Mouse (Mus musculus): ENCODE measurements around the gene Rab38. TPM values are rescaled to one million over a fixed set of nuclear protein-coding genes. Genes with fewer than 3 reads are reported as not detected.
A peak's percentile ranks its signal among the peaks of the same experiment; 100 is the strongest.

Gene Rab38
- 27.3 and 39.1 TPM in 2 replicates for total RNA-seq (2015)
- 21.7 and 31.9 TPM in 2 replicates for total RNA-seq (2017)

- peak; percentile 83 for ATAC-seq (replicated peaks; ENCODE audit: poor library complexity)
These were observed at the start of gene Rab38 for GRCm38 (mm10) chr7:88429786-88430691. TSS of gene Rab38 (plus strand) at chr7:88430273.

DNA sequence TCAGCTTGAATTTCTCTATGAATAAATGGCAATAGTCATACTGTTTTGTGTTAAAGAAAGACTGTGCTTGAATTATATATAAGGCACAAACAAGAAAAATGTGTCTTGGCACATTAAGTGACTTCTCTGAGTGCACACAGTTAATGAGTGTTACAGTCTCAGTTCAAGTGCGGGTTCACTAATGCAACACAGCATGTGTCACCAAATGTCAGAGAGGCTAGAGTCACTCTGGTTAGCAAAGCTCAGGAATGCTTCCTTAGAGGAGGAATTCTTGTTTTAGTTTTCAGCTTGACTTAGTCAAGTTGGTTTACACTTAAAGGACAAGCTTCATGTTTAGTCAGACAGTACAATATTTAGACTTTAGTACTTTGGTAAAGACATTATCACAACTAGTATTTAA is 35.5 kb upstream of the Rab38 start:
- ATAC-seq (replicated peaks; ENCODE audit: poor library complexity): no peak

DNA sequence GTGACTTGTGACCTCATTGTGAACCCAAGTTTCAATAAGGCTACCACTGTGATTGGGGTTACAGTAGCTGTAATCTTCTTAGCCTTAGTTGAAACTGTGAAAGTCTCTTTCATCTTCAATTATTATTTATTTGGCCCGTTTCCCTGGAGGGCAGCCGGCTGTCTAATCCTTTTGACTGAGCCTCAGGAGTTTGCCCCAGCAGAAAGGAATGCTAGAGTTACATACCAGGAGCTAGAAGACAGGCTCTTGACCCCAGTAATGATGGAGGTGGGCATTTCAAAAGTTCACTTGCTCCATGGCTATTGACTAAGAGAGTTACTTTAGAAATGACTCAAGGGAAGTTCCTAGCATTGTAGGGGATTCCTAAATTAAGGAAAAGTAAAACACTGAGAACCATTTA is 34.3 kb upstream of the Rab38 start:
- ATAC-seq (replicated peaks; ENCODE audit: poor library complexity): no peak

- no peak for ATAC-seq (replicated peaks; ENCODE audit: poor library complexity)
These were observed 24.8 kb upstream of the Rab38 start for GRCm38 (mm10) chr7:88405311-88405710.

- no peak for ATAC-seq (replicated peaks; ENCODE audit: poor library complexity)
These were observed 23.6 kb upstream of the Rab38 start for GRCm38 (mm10) chr7:88406466-88406865.

GRCm38 (mm10) chr7:88421821-88422220 is 8.3 kb upstream of the Rab38 start:
- no peak for ATAC-seq (replicated peaks; ENCODE audit: poor library complexity)

GRCm38 (mm10) chr7:88423889-88424288 is 6.2 kb upstream of the Rab38 start:
- peak; percentile 94 for ATAC-seq (replicated peaks; ENCODE audit: poor library complexity)

DNA sequence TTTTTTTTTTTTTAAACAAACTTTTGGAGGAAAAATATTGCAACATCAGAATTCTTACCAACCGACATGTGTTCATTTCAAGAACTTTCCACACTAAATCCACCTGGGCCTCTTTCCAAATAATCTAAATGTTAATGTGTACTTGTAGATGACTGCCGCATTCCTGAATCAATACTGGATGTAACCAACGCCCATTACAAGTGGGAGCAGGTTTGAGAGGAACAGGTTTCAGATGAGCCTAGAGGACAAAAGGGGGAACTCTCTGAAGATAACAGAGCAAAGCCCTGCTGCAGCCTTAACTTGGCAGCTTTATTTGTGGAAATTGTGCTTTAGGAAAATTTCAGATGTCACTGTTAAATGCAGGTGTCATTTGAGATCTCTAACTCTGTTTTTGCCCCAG is 4.3 kb upstream of the Rab38 start:
- ATAC-seq (replicated peaks; ENCODE audit: poor library complexity): no peak

GRCm38 (mm10) chr7:88427484-88427883 is 2.6 kb upstream of the Rab38 start:
- no peak for ATAC-seq (replicated peaks; ENCODE audit: poor library complexity)

DNA sequence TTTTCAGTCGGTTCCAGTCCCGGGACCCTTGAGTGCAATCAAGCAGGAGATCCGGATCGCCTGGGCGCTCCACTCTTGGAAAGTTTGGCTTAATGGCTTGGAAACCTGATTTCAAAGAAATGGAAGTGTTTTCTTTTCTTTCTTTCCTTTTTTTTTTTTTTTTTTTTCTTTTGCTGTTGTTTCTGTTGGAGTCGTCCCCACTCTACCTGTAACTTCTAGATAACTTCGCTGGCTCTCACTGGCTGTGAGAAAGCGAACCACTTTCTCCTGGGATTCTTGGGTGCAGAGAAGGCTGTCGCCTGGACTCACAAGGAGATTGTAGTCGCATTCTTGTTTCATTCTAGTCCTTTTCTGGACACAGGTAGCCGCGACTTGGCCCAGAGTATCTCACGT is 615 bp downstream of the Rab38 start:
- 0 out of 2 replicates have a peak, but pooled peaks have one; percentile 7 for ATAC-seq (replicated peaks; ENCODE audit: poor library complexity)

- no peak for ATAC-seq (replicated peaks; ENCODE audit: poor library complexity)
These were observed 10.2 kb downstream of the Rab38 start for GRCm38 (mm10) chr7:88440301-88440700.

DNA sequence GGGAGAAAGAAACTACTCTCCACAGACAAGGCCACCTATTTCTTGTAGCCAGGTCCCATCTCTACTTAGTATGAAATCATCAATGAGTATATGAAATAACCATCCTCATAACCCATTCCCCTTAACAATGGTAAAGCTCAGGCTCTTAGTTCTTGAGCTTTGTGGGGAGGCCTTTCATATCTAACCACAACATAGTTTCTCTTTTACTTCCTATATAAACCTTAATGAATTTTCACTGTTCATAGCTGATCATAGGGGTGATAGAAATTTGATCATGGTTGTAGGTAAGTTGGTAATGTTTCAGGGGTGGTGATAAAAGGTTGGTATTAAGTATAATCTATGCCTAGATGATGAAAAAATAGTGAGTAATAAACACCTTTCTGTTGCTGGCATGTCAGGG is 12.6 kb downstream of the Rab38 start:
- ATAC-seq (replicated peaks; ENCODE audit: poor library complexity): peak; percentile 42

DNA sequence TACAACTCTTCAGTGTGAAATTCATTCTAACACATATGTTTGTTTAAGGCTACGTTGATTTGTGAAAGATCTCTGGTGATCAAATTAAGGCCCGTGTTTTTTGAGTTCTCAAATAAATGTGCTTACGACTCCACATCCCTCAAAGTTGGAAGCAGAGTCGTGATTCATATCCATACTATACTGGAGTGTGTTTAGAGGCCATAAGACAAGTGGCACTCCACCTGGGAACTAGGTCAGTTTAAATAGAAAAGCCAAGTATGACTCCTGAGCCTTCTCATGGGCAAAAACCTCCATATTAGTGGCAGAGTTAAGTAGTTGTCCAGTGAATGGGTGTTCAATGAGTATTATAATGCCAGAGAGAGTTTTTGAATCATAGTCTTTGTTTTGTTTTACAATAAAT is 13.4 kb downstream of the Rab38 start:
- no peak for ATAC-seq (replicated peaks; ENCODE audit: poor library complexity)

GRCm38 (mm10) chr7:88445320-88445903 is 15.3 kb downstream of the Rab38 start:
- ATAC-seq (replicated peaks; ENCODE audit: poor library complexity): peak; percentile 89

GRCm38 (mm10) chr7:88453234-88453633 is 23.2 kb downstream of the Rab38 start:
- ATAC-seq (replicated peaks; ENCODE audit: poor library complexity): peak; percentile 59

DNA sequence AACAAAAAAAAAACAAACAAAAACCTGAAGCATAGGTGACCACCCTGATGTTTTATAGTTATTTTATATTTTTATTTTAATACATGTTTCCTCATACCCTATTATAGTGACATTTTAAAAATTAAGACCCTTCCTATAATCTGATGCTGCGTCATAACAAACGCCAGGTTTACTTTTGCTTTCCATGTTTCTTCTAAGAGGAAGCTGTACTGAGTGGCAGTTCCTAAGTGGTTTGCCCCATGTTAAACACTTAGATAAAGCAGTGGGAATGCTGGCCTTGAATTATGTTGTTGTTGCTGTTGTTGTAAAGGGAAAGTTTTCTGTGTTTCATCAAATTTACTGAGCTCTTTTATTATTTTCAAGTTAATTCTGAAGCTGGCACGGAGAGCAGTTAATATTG is 27.8 kb downstream of the Rab38 start:
- ATAC-seq (replicated peaks; ENCODE audit: poor library complexity): peak; percentile 67

DNA sequence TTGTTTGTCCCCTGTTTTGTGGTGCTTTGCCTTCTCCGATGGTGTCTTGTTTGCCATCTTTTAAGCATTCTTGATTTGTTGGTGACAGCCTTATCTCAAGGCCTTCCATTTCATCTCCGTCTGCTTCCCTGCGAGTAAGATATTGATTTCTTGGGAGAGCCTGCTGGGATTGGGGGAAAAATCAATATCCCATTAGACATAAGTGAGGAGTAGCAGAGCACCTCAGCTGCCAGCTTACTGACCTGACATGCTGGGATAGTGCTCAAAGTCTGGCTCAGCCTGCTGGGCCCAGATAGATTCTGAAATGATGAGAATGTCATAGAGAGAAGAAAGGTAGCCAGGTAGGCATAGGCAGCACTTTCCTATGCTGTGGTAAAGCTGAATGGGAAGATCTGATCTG is 37.7 kb downstream of the Rab38 start:
- ATAC-seq (replicated peaks; ENCODE audit: poor library complexity): no peak

DNA sequence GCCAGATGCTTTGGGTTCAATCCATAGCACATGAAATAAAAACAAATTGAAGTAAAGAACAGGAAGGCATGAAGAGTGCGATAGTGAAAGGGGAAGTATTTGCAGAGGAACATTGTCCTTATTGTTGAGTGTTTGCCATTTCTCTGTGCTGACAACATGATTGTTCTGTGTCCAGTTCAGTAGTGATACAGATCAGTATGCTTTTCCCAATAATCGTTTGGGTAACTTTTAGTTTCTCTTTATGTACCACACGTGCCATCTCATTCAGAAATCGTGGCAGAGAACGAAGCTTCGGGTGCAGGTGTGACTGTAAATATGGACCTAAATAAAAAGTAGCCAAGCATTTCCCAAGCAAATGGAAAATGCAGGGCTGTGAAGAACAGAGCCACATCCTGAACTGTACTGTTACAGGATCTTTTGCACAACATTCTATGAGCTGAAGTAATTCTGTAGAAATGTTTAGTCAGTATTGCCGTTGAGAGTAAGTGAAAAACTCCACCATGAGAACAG is 52.1 kb downstream of the Rab38 start:
- peak; percentile 74 for ATAC-seq (replicated peaks; ENCODE audit: poor library complexity)

- peak; percentile 23 for ATAC-seq (replicated peaks; ENCODE audit: poor library complexity)
These were observed 52.6 kb downstream of the Rab38 start for GRCm38 (mm10) chr7:88482628-88483027.

- no peak for ATAC-seq (replicated peaks; ENCODE audit: poor library complexity)
These were observed 60.9 kb downstream of the Rab38 start for GRCm38 (mm10) chr7:88491020-88491419.

DNA sequence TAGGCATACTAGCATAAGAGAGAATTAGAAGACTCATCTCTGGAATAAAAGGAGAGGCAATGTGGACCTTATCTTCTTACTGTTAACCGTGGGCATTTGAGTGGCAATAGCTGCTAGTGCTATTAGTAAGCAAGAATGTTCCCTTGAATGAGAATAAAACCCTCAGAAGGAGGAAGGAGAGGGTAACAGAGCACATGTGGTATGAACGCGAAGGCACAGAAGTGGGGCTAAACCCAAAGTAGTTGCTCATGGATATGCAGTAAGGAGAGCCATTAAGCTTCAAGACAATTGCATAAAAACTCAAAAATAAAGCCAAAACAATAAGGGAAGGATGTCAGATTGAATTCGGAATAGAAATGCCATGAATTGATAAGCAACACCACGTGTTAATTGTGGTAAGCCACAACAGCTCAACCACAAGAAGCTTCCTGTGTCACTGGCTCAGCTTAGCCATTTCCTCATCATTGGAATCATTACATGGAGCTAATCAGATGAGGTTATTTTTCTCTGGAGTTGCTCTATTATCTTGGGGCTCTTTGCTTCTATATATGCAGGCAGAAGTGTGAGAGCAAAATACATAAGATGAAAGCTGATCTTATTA is 72.2 kb downstream of the Rab38 start:
- peak; percentile 98 for ATAC-seq (replicated peaks; ENCODE audit: poor library complexity)

DNA sequence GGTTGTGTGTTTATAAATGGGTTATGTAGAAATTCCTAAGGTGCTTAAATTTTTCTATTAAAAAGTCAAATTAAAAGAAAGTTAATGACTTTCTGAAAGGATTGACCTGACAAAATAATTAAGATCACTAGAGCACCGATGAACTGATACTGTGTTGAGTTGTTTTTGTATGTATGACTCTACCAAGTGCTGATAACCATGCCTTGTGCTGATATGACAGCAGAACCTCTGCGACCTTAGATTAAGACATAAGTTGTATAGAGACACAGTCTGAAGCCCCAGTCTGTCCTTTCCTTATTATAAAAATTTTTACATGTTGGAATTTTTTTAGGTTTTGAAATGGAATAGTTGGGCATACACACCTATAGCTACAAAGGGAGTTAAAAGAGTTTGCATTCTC is 79.7 kb downstream of the Rab38 start:
- ATAC-seq (replicated peaks; ENCODE audit: poor library complexity): peak; percentile 61

Data from megakaryocyte progenitor cell, adult 5-6 weeks (primary cell).